Comparison of ENCODE assay signal across 23 mouse cellular contexts in genomic region chr3:122921676-122922527, GRCm38 (mm10). TPM values are rescaled to one million over a fixed set of nuclear protein-coding genes. Genes with fewer than 3 reads are reported as not detected.
DNase-seq lines count a peak whose midpoint lies in the region; ATAC-seq lines count a peak whose summit lies in the region.
"Had no signal": no experiment of that assay in that cellular context is flagged by ENCODE, and none has a peak within 500 bp of the region (broad histone marks: within the 10 kb centered on the region; RNA-seq: fewer than 3 reads in every experiment).

No protein-coding gene starts in this region.

- 77% methylated on average over 8 of the region's 8 CpGs for WGBS in embryonic facial prominence, embryonic 13.5 days
- WGBS in embryonic facial prominence, embryonic 10.5 days: 84% methylated on average over 8 of the region's 8 CpGs
- WGBS in hindbrain, embryonic 16.5 days: 89% methylated on average over 8 of the region's 8 CpGs

- H3K9ac ChIP-seq in embryonic facial prominence, embryonic 13.5 days: no peak overlapping the region
- H3K9ac ChIP-seq in hindbrain, embryonic 16.5 days (ENCODE audit: low read depth, low read length): no peak overlapping the region
- H3K9ac ChIP-seq: forebrain, embryonic 15.5 days; limb, embryonic 15.5 days; liver, postnatal 0 days; midbrain, embryonic 12.5 days; neural tube, embryonic 12.5 days had no signal

- no peak for DNase-seq in embryonic facial prominence, embryonic 10.5 days (ENCODE audit: low spot score)
- peak; percentile 47 to 51 for DNase-seq in kidney, adult 8-10 months
- peak; percentile 53 to 56 for DNase-seq in kidney, postnatal 36 days
- DNase-seq in MN1 (ENCODE audit: low spot score): no peak
- DNase-seq in layer of hippocampus, adult 11-12 months (ENCODE audit: low spot score): no peak
- DNase-seq: cerebellum, postnatal 10 days; gastrocnemius, postnatal 25 days; liver, postnatal 0 days; lung, postnatal 10 days; right cerebral cortex, adult 18-20 months; thymus, adult 18-20 months had no signal

- no peak for ATAC-seq in embryonic facial prominence, embryonic 13.5 days (ENCODE audit: insufficient number of reproducible peaks, insufficient read depth, low FRiP score, low TSS enrichment, low read depth)
- ATAC-seq in hindbrain, embryonic 16.5 days: no peak
- ATAC-seq: forebrain, embryonic 15.5 days; liver, postnatal 0 days had no signal

- H3K9me3 ChIP-seq in embryonic facial prominence, embryonic 13.5 days: no peaks in the 10 kb centered on the region
- H3K9me3 ChIP-seq in embryonic facial prominence, embryonic 10.5 days: no peaks in the 10 kb centered on the region
- H3K9me3 ChIP-seq in hindbrain, embryonic 16.5 days (ENCODE audit: control insufficient read depth, low read length): no peaks in the 10 kb centered on the region
- H3K9me3 ChIP-seq: forebrain, embryonic 15.5 days; G1E; hindbrain, embryonic 10.5 days; limb, embryonic 15.5 days; midbrain, embryonic 12.5 days; neural tube, embryonic 12.5 days had no signal

- no peak overlapping the region for H3K4me3 ChIP-seq in embryonic facial prominence, embryonic 13.5 days
- no peak overlapping the region for H3K4me3 ChIP-seq in embryonic facial prominence, embryonic 10.5 days
- peak overlapping the region; percentile 27; the same call in 1 of the 2 replicates for H3K4me3 ChIP-seq in brown adipose tissue, adult 24 weeks (ENCODE audit: insufficient read depth, low read depth, low read length)
- H3K4me3 ChIP-seq in hindbrain, embryonic 16.5 days (ENCODE audit: low read length): no peak overlapping the region
- H3K4me3 ChIP-seq: forebrain, embryonic 15.5 days; hindbrain, embryonic 10.5 days; limb, embryonic 15.5 days; midbrain, embryonic 12.5 days; neural tube, embryonic 12.5 days had no signal

- H3K36me3 ChIP-seq in embryonic facial prominence, embryonic 13.5 days: peaks cover 11% of the 10 kb centered on the region
- H3K36me3 ChIP-seq in embryonic facial prominence, embryonic 10.5 days (replicated peaks): peaks cover 9% of the 10 kb centered on the region
- H3K36me3 ChIP-seq in hindbrain, embryonic 16.5 days (ENCODE audit: control insufficient read depth, insufficient read depth, low read length): no peaks in the 10 kb centered on the region
- H3K36me3 ChIP-seq: forebrain, embryonic 15.5 days; neural tube, embryonic 12.5 days had no signal

- H3K27ac ChIP-seq in embryonic facial prominence, embryonic 13.5 days: peak overlapping the region; percentile 65; the same call in 1 of the 2 replicates
- H3K27ac ChIP-seq in embryonic facial prominence, embryonic 10.5 days (replicated peaks): no peak overlapping the region
- H3K27ac ChIP-seq in brown adipose tissue, adult 24 weeks (replicated peaks; ENCODE audit: low read depth, low read length): peak overlapping the region; percentile 96
- H3K27ac ChIP-seq in hindbrain, embryonic 16.5 days (ENCODE audit: low read depth, low read length): no peak overlapping the region
- H3K27ac ChIP-seq: forebrain, embryonic 15.5 days; hindbrain, embryonic 10.5 days; midbrain, embryonic 12.5 days; neural tube, embryonic 12.5 days had no signal

- no peaks in the 10 kb centered on the region for H3K27me3 ChIP-seq in embryonic facial prominence, embryonic 13.5 days
- H3K27me3 ChIP-seq in embryonic facial prominence, embryonic 10.5 days (replicated peaks; ENCODE audit: low read depth, poor library complexity, severe bottlenecking): no peaks in the 10 kb centered on the region
- no peaks in the 10 kb centered on the region for H3K27me3 ChIP-seq in hindbrain, embryonic 16.5 days (replicated peaks; ENCODE audit: control insufficient read depth, insufficient read depth, low read length)
- H3K27me3 ChIP-seq: forebrain, embryonic 15.5 days; limb, embryonic 15.5 days; midbrain, embryonic 12.5 days; neural tube, embryonic 12.5 days had no signal

- H3K4me2 ChIP-seq in embryonic facial prominence, embryonic 13.5 days: no peak overlapping the region
- H3K4me2 ChIP-seq in hindbrain, embryonic 16.5 days (ENCODE audit: low read length): no peak overlapping the region
- H3K4me2 ChIP-seq: forebrain, embryonic 15.5 days; limb, embryonic 15.5 days; midbrain, embryonic 12.5 days; neural tube, embryonic 12.5 days had no signal

- H3K4me1 ChIP-seq in embryonic facial prominence, embryonic 13.5 days: peaks cover 18% of the 10 kb centered on the region; the same call in 1 of the 2 replicates
- H3K4me1 ChIP-seq in embryonic facial prominence, embryonic 10.5 days: peaks cover 26% of the 10 kb centered on the region
- peaks cover 3% of the 10 kb centered on the region; the same call in 1 of the 2 replicates for H3K4me1 ChIP-seq in brown adipose tissue, adult 24 weeks (ENCODE audit: control insufficient read depth, insufficient read depth, insufficient read length, low read length)
- H3K4me1 ChIP-seq in hindbrain, embryonic 16.5 days (ENCODE audit: control insufficient read depth, insufficient read depth, low read depth, low read length): peaks cover 2% of the 10 kb centered on the region; the same call in 1 of the 2 replicates

RNA-seq across cellular contexts. Expression of gene 1810037I17Rik, which starts 2.1 kb away (rescaled TPM):
- polyA plus RNA-seq in embryonic facial prominence, embryonic 13.5 days (2015; fragmentation: Nextera tagmentation; extraction: Ambion mirVana): 89.9 and 107 TPM in 2 replicates
- 73.8 and 78.3 TPM in 2 replicates for polyA plus RNA-seq in embryonic facial prominence, embryonic 10.5 days (2016; fragmentation: Nextera tagmentation; extraction: Ambion mirVana)
- polyA plus RNA-seq in brown adipose tissue, adult 24 weeks (2012; ENCODE audit: insufficient read depth, insufficient read length, missing spikeins): 85.1 and 99.1 TPM in 2 replicates
- polyA plus RNA-seq in hindbrain, embryonic 16.5 days (2015; fragmentation: Nextera tagmentation; extraction: Ambion mirVana): 80.8 and 92.9 TPM in 2 replicates

RNA-seq across cellular contexts. Expression of gene Gm10959, which starts 2.7 kb away (rescaled TPM):
- polyA plus RNA-seq in embryonic facial prominence, embryonic 13.5 days (2015; fragmentation: Nextera tagmentation; extraction: Ambion mirVana): not detected in 2 replicates
- not detected in 2 replicates for polyA plus RNA-seq in embryonic facial prominence, embryonic 10.5 days (2016; fragmentation: Nextera tagmentation; extraction: Ambion mirVana)
- polyA plus RNA-seq in brown adipose tissue, adult 24 weeks (2012; ENCODE audit: insufficient read depth, insufficient read length, missing spikeins): not detected in 2 replicates
- not detected in 2 replicates for polyA plus RNA-seq in hindbrain, embryonic 16.5 days (2015; fragmentation: Nextera tagmentation; extraction: Ambion mirVana)
- polyA plus RNA-seq: forebrain, embryonic 15.5 days; G1E; heart, embryonic 16.5 days; hindbrain, embryonic 10.5 days; limb, embryonic 15.5 days; liver, postnatal 0 days; midbrain, embryonic 12.5 days; neural tube, embryonic 12.5 days; small intestine, adult 2 months; urinary bladder, adult 2 months had no signal

RNA-seq across cellular contexts. Expression of gene Fabp2, which starts 27.0 kb away (rescaled TPM):
- polyA plus RNA-seq in embryonic facial prominence, embryonic 13.5 days (2015; fragmentation: Nextera tagmentation; extraction: Ambion mirVana): 7.6 TPM in 1 of 2 replicates, not detected in the other
- not detected in 2 replicates for polyA plus RNA-seq in embryonic facial prominence, embryonic 10.5 days (2016; fragmentation: Nextera tagmentation; extraction: Ambion mirVana)
- not detected in 2 replicates for polyA plus RNA-seq in brown adipose tissue, adult 24 weeks (2012; ENCODE audit: insufficient read depth, insufficient read length, missing spikeins)
- polyA plus RNA-seq in hindbrain, embryonic 16.5 days (2015; fragmentation: Nextera tagmentation; extraction: Ambion mirVana): not detected in 2 replicates
- polyA plus RNA-seq: forebrain, embryonic 15.5 days; G1E; hindbrain, embryonic 10.5 days; limb, embryonic 15.5 days; midbrain, embryonic 12.5 days; neural tube, embryonic 12.5 days had no signal

Comparison
In these comparisons a context has a peak if more than half of its experiments do, and no peak if none do; other contexts are left out.
1. H3K27ac ChIP-seq: peak in embryonic facial prominence, embryonic 13.5 days (single experiment) and brown adipose tissue, adult 24 weeks (single experiment); none in embryonic facial prominence, embryonic 10.5 days (single experiment) and hindbrain, embryonic 16.5 days (single experiment).
2. DNase-seq: peak in kidney, adult 8-10 months (2 of 2) and kidney, postnatal 36 days (2 of 2); none in embryonic facial prominence, embryonic 10.5 days (single experiment), MN1 (single experiment) and layer of hippocampus, adult 11-12 months (single experiment).